Mouse (Mus musculus) stomach, postnatal 0 days (tissue): ENCODE measurements at regions not wholly inside any gene's neighbourhood (a gene's known extent, or its start where the extent isn't known, plus 50 kb on each side); places are given as distances from the start of the nearest gene placed in this dataset.

Experiments
- CTCF ChIP-seq: IDR thresholded peaks from 2 replicates; pipeline ENCODE4 v1.5.1; 2016; ENCODE audit warnings: antibody characterized with exemption, low read depth, mild to moderate bottlenecking, moderate library complexity
- EP300 ChIP-seq: optimal IDR thresholded peaks from 2 replicates; pipeline ENCODE3; 2016; ENCODE audit warnings: antibody characterized with exemption

DNA sequence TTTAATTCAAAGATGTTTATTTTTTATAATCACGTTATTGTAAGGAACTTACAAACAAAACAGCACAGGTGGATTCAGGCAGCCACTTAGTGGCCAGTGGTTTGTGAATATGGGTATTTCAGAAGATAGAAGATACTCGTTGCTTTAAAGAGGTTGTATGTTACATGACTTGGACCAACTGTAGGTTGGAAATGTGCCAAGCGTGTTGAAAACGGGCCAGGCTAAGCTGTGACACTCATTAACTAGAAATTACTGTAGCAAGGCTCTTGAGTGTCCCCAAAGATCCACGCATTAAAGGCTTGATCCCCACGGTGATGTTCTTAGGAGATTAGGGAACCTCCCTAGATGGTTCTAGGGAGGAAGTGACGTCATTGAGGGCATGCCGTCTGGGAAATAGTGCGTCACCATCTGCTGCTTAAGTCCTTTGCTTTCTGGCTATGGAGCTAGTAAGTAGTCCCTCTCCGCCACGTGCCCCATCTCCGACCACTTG lies 196.1 kb upstream of the 4930535I16Rik start:
- TF ChIP-seq CTCF (no peak), EP300 (no peak)
